Mouse (Mus musculus): ENCODE results near the gene Mbip. TPM values are rescaled to one million over a fixed set of nuclear protein-coding genes. Genes with fewer than 3 reads are reported as not detected.

Gene Mbip
- total RNA-seq (2023): 33.8 to 43.1 TPM (median 37.8 TPM) in 4 replicates

DNA sequence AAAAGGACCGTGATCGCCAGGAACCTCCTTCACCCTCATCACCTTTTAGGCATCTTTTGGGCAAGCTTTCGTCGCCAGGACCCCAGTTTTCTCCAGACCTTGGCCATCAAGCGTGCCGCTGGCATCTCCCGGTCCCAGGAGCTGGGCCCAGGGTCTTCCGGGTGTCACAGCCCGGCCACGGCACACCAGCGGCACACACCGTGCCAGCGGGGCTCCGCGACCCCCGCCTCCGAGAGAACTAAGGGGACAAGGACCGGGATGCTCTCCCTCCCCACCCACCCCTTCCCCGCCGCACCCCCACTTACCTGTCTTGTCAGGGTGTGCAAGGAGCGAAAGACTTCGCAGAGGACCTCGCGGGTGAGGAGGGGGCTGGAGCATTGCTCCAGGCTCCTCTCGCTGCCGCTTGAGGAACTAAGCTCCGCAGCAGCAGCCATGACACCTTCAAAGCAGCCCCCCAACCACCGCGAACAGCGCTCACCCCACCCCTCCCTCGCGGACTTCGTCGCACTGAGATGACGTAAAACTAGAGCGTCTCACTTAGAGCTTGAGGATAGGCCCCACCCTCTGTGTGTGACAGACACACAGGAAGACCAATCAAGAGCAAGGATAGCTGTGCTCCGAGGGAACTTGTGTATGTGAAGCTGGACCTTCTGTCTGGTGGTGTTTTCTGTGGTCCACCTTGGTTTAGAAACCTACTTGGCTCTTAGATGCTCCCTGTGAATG is at the start of gene Mbip:
TSS of gene Mbip (minus strand) at position 528 of the 723 bp plus-strand sequence.

Other genes with a start within 250 kb of the Mbip start
- gene Nkx2-1, start 191.0 kb upstream of the Mbip start, total RNA-seq (2023): not detected in 4 replicates

Data from B cell, adult 62 days (primary cell).